Mouse (Mus musculus) skeletal muscle tissue, adult 2 months (tissue): ENCODE measurements around the gene Zfp874a.
"Not testable (repeated sequence)": the region's sequence is repeated elsewhere in the genome, so short reads cannot be mapped to it uniquely, and the experiment has no call there.

ENCODE experiments used
- DNase-seq: peaks from one replicate; pipeline ENCODE4 v3.0.0-alpha.2; 2012; ENCODE audit warnings: low read depth, low spot score

Zfp874a gene

DNA sequence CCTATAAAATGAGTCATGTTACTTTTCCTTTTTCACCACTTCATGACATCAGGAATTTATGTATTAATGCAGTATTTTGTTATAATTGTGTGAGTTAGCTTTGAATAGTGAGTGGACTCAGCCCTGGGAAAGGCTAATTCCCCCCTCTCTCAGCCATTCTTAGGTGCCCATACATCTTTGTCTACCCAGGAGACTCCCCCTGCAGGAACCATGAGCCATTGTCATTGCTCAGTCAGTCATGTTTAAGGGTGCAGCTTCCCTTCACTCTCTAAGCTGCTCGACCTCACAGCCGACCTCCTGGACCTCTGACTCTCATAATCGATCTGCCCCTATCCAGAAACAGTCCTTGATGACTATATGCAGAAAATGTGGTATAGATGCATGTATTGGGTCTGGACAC, 75.2 kb downstream of the Zfp874a start:
- not testable (repeated sequence) for DNase-seq

DNA sequence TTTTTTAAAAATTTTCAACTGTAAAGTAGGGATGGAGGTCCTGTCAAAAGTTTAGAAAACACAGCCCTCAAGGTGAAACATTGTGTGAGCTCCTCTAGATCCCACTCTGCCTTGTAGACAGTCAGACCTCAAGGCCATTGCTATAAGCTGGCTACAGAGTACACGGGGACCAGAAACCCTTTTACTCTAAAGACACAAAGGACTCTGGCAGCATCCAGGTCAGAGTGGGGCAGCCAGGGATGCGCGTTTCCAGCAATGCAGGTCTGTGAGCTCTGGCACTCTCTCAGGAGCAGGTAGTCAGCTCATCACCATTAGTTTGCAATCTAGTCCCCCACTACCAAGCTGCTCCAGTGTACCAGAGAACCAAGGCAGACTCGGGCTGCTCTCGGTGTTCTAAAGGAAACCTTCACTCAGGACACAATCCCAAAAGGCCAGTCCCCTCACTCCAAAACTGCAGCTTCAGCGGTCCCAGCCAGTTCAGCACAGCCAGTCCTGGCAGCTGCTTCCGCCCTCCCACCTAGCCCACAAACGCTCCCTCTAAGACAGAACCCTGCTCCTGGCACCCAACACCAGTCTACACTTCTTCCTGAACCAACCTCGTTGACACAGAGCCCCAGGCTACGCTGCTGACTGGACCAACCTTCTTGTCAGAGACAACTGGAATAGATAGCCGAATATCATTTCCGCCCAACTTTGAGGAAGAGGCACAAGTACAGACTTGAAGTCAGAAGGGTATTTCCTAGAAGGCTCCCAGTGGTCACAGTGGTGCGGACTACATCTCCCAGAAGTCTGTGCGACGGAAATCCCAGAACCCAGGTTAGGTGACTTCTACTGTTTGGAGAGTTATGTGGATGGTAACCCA, 76.1 kb downstream of the Zfp874a start, which contains the start of the genes Gm28041 and Zfp456:
Gene Gm28041 (minus strand): TSS at position 684 of the 862 bp plus-strand sequence.
Gene Zfp456 (minus strand): TSS at position 761 of the 862 bp plus-strand sequence.
- DNase-seq: peak; percentile 31
